Mouse (Mus musculus) spleen, postnatal 4 days (tissue): Measurements from ENCODE around the gene Vmn1r56.
"Not testable (repeated sequence)": the region's sequence is repeated elsewhere in the genome, so short reads cannot be mapped to it uniquely, and the experiment has no call there.

Source experiments
- DNase-seq, 2 experiments: peaks; one replicate each; pipeline ENCODE4 v3.0.0; 2022; ENCODE audit warnings: low spot score in 2 of 2

Gene Vmn1r56

DNA sequence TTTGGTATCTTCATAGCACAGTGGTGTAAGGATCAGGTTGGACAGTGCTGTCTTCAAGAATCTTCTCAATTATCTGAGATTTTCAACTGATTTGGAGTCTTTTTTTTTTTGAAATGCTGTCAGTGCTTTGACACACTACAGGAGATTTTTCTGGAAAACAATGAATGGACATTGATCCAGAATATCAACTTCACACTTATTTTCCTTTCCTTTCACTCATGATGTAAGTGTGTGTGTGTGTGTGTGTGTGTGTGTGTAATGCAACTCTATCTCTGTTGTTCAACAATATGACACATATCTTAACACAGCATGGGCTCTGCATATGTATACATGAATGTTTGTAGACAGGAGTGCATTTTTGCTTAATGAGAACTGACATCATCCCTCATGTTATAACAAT lies at the start of gene Vmn1r56:
Vmn1r56 (minus strand) TSS at position 101 of the 400 bp plus-strand sequence.
- not testable (repeated sequence) for DNase-seq

DNA sequence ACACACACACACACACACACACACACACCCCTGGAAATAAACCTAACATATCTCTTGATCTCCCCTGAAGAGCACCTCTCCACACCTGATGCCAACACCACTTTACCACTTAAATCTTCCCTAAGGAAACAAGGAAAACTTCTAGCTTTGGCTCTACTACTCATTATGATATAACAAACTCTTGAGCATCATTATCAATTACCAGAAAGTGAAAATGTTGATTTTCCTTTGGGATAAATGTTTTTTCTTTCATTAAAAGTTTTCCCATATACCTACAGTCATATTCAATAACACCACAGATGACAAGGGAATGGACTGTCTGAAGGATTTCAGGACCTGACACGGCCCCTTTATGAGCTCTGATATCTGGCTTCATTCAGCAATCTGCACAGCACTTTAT lies 21.6 kb upstream of the Vmn1r56 start, which contains the start of gene Vmn1r57:
Vmn1r57 (plus strand) TSS at position 301 of the 400 bp plus-strand sequence.
- DNase-seq = not testable (repeated sequence)

DNA sequence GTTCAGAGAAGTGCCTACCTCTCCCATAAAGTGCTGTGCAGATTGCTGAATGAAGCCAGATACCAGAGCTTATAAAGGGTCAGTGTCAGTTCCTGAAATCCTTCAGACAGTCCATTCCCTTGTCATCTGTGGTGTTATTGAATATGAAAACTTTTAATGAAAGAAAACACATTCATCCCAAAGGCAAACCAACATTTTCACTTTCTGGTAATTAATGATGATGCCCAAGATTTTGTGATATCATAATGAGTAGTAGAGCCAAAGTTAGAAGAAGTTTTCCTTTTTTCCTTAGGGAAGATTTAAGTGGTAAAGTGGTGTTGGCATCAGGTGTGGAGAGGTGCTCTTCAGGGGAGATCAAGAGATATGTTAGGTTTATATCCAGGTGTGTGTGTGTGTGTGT lies 47.0 kb downstream of the Vmn1r56 start, which contains the start of gene Vmn1r55:
Vmn1r55 (minus strand) TSS at position 101 of the 400 bp plus-strand sequence.
- not testable (repeated sequence) for DNase-seq
